Mouse (Mus musculus): ENCODE results near the gene Gnpnat1. TPM values are rescaled to one million over a fixed set of nuclear protein-coding genes. Genes with fewer than 3 reads are reported as not detected.

Gene Gnpnat1
- polyA plus RNA-seq, 1 experiment from 2014 or later: 49.7 TPM

DNA sequence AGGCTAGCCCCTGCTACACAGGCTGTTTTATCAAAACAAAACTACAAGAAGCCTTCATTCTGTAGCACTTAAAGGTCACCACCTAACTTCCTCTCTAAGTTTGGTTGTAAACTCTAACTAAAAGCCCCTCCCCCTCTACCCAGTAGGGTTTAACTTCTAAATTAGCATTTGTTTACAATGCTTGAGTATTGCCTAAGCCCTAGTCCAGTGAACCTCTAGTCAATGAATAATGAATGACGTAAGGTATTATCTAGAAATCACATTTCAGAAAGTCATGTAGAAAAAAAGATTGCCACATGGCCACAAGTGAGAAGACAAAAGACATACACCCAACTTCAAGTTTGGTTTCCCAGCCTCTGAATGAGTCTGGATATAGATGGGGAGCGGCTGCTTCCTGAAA lies 17.2 kb downstream of the Gnpnat1 start:
- Histone ChIP-seq H3K27ac (ENCODE audit: low read depth, low read length) (peak overlapping the region; percentile 65), H3K4me1 (replicated peaks; ENCODE audit: control insufficient read depth, insufficient read depth, low read length) (peaks cover 13% of the 10 kb centered on the region), H3K36me3 (ENCODE audit: control insufficient read depth, insufficient read depth, low read length) (peaks cover 2% of the 10 kb centered on the region; the same call in 1 of the 2 replicates), H3K4me2 (peak overlapping the region; percentile 84), H3K9me3 (ENCODE audit: control insufficient read depth, low read length) (no peaks in the 10 kb centered on the region), H3K9ac (ENCODE audit: low read depth, low read length) (peak overlapping the region; percentile 85; the same call in 1 of the 2 replicates), H3K4me3 (ENCODE audit: low read depth, low read length) (peak overlapping the region; percentile 83), H3K27me3 (replicated peaks; ENCODE audit: control insufficient read depth, insufficient read depth, low read length) (no peaks in the 10 kb centered on the region)
- no peak for ATAC-seq (replicated peaks; ENCODE audit: low FRiP score)
- DNase-seq (ENCODE audit: low spot score): no peak
- WGBS: 11% methylated on average over 2 of the region's 2 CpGs

GRCm38 (mm10) chr14:45385596-45385995 lies 19.1 kb downstream of the Gnpnat1 start:
- no peaks in the 10 kb centered on the region for H3K9me3 ChIP-seq (ENCODE audit: control insufficient read depth, low read length)
- WGBS: 88% methylated on average over 2 of the region's 2 CpGs
- peaks cover 2% of the 10 kb centered on the region; the same call in 1 of the 2 replicates for H3K36me3 ChIP-seq (ENCODE audit: control insufficient read depth, insufficient read depth, low read length)
- H3K27me3 ChIP-seq (replicated peaks; ENCODE audit: control insufficient read depth, insufficient read depth, low read length): no peaks in the 10 kb centered on the region
- H3K4me2 ChIP-seq: no peak overlapping the region
- no peak overlapping the region for H3K27ac ChIP-seq (ENCODE audit: low read depth, low read length)
- no peak overlapping the region for H3K9ac ChIP-seq (ENCODE audit: low read depth, low read length)
- H3K4me3 ChIP-seq (ENCODE audit: low read depth, low read length): no peak overlapping the region
- DNase-seq (ENCODE audit: low spot score) (no peak), ATAC-seq (replicated peaks; ENCODE audit: low FRiP score) (no peak)
- H3K4me1 ChIP-seq (replicated peaks; ENCODE audit: control insufficient read depth, insufficient read depth, low read length): peaks cover 13% of the 10 kb centered on the region

DNA sequence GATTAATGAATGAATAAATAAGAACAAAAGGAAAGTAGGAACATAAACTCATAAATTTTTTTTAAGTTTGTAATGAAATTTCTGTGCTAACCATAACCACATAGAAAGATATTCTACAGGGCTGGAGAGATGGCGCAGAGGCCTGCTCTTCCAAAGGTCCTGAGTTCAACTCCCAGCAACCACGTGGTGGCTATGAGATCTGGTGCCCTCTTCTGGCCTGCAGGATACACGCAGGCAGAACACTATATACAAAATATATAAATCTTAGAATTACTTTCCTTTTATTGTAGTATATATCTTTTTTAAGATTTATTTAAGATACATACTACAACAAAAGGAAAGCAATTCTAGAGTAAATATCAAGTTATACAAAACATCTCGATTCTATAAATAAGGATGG lies 21.8 kb downstream of the Gnpnat1 start:
- H3K4me1 ChIP-seq (replicated peaks; ENCODE audit: control insufficient read depth, insufficient read depth, low read length): peaks cover 13% of the 10 kb centered on the region
- H3K9me3 ChIP-seq (ENCODE audit: control insufficient read depth, low read length): no peaks in the 10 kb centered on the region
- H3K27ac ChIP-seq (ENCODE audit: low read depth, low read length): no peak overlapping the region
- ATAC-seq (replicated peaks; ENCODE audit: low FRiP score) (no peak), DNase-seq (ENCODE audit: low spot score) (no peak)
- no peak overlapping the region for H3K4me3 ChIP-seq (ENCODE audit: low read depth, low read length)
- no peaks in the 10 kb centered on the region for H3K27me3 ChIP-seq (replicated peaks; ENCODE audit: control insufficient read depth, insufficient read depth, low read length)
- H3K9ac ChIP-seq (ENCODE audit: low read depth, low read length): no peak overlapping the region
- H3K36me3 ChIP-seq (ENCODE audit: control insufficient read depth, insufficient read depth, low read length): peaks cover 9% of the 10 kb centered on the region; the same call in 1 of the 2 replicates
- 76% methylated on average over 4 of the region's 4 CpGs for WGBS
- H3K4me2 ChIP-seq: no peak overlapping the region

- 85% methylated on average over 6 of the region's 6 CpGs for WGBS
- Histone ChIP-seq H3K9me3 (ENCODE audit: control insufficient read depth, low read length) (no peaks in the 10 kb centered on the region), H3K9ac (ENCODE audit: low read depth, low read length) (no peak overlapping the region), H3K27ac (ENCODE audit: low read depth, low read length) (no peak overlapping the region), H3K4me2 (no peak overlapping the region), H3K36me3 (ENCODE audit: control insufficient read depth, insufficient read depth, low read length) (peaks cover 9% of the 10 kb centered on the region; the same call in 1 of the 2 replicates), H3K27me3 (replicated peaks; ENCODE audit: control insufficient read depth, insufficient read depth, low read length) (no peaks in the 10 kb centered on the region), H3K4me3 (ENCODE audit: low read depth, low read length) (no peak overlapping the region), H3K4me1 (replicated peaks; ENCODE audit: control insufficient read depth, insufficient read depth, low read length) (no peaks in the 10 kb centered on the region)
- ATAC-seq (replicated peaks; ENCODE audit: low FRiP score) (no peak), DNase-seq (ENCODE audit: low spot score) (no peak)
Measured at GRCm38 (mm10) chr14:45380756-45381155, 24.0 kb downstream of the Gnpnat1 start.

DNA sequence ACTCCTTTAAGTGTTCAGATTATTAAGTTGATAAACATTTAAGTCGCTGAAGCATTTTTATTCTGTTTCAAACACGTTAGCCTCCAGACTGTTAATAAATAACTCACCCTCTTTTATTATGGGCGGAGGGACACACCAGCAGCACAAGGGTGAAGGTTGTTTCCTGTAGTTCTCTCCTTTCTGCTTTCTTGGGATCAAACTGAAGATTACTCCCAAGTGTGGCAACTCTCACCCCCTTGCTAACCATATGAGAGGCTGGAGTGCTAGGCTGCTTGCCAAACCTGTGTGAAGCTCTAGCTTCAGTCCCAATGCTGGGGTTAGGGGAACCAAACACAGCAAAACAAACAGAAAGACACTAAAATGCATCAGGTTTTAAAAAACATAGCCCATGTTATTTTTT lies 25.9 kb downstream of the Gnpnat1 start:
- Histone ChIP-seq H3K9me3 (ENCODE audit: control insufficient read depth, low read length) (no peaks in the 10 kb centered on the region), H3K9ac (ENCODE audit: low read depth, low read length) (no peak overlapping the region), H3K27me3 (replicated peaks; ENCODE audit: control insufficient read depth, insufficient read depth, low read length) (no peaks in the 10 kb centered on the region), H3K27ac (ENCODE audit: low read depth, low read length) (no peak overlapping the region), H3K4me3 (ENCODE audit: low read depth, low read length) (no peak overlapping the region), H3K36me3 (ENCODE audit: control insufficient read depth, insufficient read depth, low read length) (peaks cover 9% of the 10 kb centered on the region; the same call in 1 of the 2 replicates), H3K4me1 (replicated peaks; ENCODE audit: control insufficient read depth, insufficient read depth, low read length) (no peaks in the 10 kb centered on the region), H3K4me2 (no peak overlapping the region)
- ATAC-seq (replicated peaks; ENCODE audit: low FRiP score) (no peak), DNase-seq (ENCODE audit: low spot score) (no peak)
- 86% methylated on average over 3 of the region's 3 CpGs for WGBS

DNA sequence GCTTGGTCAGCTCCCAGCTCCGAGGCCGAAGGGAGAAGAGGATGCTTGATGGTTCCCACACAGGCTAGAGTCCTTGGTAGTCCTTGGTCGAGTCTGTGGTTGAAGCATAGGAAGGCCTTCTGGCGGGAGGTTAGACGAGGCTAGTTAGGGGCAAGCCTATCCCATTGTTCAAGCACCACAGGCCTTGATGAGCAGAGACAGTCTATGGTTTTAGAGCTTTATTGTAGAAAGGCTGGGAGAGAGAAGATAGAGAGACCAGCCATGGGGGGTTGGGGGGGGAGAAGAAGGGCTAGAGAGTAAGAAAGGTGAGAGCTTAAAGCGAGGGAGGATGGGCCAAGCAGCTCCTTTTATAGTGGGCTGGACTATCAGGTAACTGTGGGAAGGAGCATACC lies 39.5 kb downstream of the Gnpnat1 start:
- no peak for ATAC-seq (replicated peaks; ENCODE audit: low FRiP score)
- WGBS: 86% methylated on average over 6 of the region's 6 CpGs
- Histone ChIP-seq H3K4me2 (no peak overlapping the region), H3K4me3 (ENCODE audit: low read depth, low read length) (no peak overlapping the region), H3K27me3 (replicated peaks; ENCODE audit: control insufficient read depth, insufficient read depth, low read length) (no peaks in the 10 kb centered on the region), H3K27ac (ENCODE audit: low read depth, low read length) (no peak overlapping the region), H3K9ac (ENCODE audit: low read depth, low read length) (no peak overlapping the region), H3K9me3 (ENCODE audit: control insufficient read depth, low read length) (peaks cover 5% of the 10 kb centered on the region; the same call in 1 of the 2 replicates), H3K36me3 (ENCODE audit: control insufficient read depth, insufficient read depth, low read length) (peaks cover 10% of the 10 kb centered on the region), H3K4me1 (replicated peaks; ENCODE audit: control insufficient read depth, insufficient read depth, low read length) (peaks cover 4% of the 10 kb centered on the region; the same call in 1 of the 2 replicates)
- no peak for DNase-seq (ENCODE audit: low spot score)

DNA sequence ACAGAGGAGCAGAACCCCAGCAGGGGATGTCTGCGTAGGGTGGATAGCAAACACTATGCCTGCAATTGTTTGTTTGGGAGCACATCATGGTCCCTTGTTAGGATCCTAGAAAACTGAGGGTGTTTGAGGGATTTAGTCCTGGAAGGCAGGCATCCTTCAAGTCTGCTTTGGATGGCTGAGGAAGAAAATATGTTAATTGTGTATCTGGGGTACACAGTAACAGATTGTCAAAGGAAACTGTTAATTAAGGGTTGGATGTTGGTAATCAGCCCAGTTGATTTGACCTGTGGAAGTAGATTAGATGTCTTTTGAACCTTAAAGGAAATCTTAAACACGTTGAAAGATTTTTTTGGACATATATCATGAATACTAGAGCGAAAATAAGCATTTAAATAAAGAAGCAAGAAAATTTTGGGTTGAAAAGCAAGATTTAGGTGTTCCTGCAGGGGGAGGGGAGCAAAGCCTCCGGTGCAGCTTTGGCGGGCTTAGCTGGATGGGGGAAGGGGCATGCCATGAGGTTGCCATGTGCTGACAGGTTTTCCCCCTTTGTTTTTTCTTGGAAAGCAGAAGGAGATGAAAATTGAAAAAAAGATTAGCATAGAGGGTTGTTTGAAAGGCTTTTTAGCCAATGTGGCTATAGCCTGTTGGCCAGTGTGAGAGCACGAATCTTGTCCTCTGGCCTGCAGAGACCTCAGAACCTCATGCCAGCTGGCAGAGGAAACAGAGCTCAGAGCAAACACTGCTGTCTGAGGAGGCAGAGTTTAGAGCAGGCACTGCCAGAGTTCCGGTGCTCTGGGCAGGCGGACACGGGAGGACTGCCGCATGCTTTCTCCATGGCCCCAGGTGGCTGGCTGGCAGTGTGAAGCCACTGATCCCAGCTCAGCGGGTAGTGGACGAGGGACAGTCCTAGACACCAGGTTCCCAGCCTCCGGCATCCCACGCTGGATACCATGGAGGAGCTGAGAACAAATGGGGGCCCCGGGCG lies 40.2 kb downstream of the Gnpnat1 start:
- peaks cover 2% of the 10 kb centered on the region; the same call in 1 of the 2 replicates for H3K9me3 ChIP-seq (ENCODE audit: control insufficient read depth, low read length)
- 86% methylated on average over 16 of the region's 16 CpGs for WGBS
- H3K4me2 ChIP-seq: no peak overlapping the region
- H3K27ac ChIP-seq (ENCODE audit: low read depth, low read length): no peak overlapping the region
- ATAC-seq (replicated peaks; ENCODE audit: low FRiP score) (no peak), DNase-seq (ENCODE audit: low spot score) (no peak)
- no peak overlapping the region for H3K9ac ChIP-seq (ENCODE audit: low read depth, low read length)
- H3K4me1 ChIP-seq (replicated peaks; ENCODE audit: control insufficient read depth, insufficient read depth, low read length): peaks cover 4% of the 10 kb centered on the region; the same call in 1 of the 2 replicates
- H3K36me3 ChIP-seq (ENCODE audit: control insufficient read depth, insufficient read depth, low read length): peaks cover 4% of the 10 kb centered on the region
- no peak overlapping the region for H3K4me3 ChIP-seq (ENCODE audit: low read depth, low read length)
- no peaks in the 10 kb centered on the region for H3K27me3 ChIP-seq (replicated peaks; ENCODE audit: control insufficient read depth, insufficient read depth, low read length)

DNA sequence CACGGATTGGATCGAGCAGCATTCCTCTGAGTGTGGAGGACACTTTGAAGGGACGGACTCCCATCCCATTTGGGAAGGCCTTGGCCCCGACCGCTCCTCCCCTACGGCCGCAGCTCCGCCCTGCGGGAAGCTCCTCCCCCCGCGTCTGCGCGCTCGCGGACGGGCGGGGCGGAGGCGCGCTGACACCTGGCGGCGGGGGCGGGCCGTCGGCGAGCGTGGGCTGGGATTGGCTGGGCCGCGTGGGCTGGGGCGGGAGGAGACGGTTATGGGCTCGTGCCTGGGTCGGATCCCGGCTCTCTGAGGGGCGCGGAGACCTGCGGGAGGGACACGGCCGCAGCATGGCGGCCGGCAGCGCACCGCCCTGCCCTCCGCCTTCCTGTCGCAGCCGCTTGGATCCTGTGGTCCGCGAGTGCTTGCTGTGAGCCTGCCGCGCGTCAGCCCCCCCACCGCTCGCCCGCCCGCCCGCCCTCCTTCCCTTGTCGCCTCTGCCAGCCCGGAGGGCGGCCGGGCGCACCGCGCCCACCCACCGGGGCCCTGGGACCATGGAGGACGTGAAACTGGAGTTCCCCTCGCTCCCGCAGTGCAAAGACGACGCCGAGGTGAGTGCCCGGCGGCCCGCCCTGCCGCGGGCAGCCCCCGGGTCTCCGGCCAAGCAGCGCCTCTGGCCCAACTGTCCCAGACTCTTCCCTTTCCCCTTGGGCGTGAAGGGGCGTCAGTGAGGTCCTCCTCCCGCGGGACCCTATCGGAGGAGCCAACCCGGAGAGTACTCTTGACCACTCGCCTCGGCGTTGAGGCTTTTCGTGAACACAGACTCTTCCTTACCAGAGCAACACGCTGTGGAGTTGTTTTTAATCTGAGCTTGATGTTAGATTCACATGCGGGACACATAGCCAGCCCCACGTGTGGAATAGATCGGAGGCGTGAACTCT lies 53.5 kb downstream of the Gnpnat1 start, which contains the start of gene Styx:
Styx (plus strand) TSS at position 163 of the 929 bp plus-strand sequence.
- H3K4me1 ChIP-seq (replicated peaks; ENCODE audit: control insufficient read depth, insufficient read depth, low read length): 0 out of 2 replicates have a peak, but pooled peaks cover 6% of the 10 kb centered on the region
- H3K9me3 ChIP-seq (ENCODE audit: control insufficient read depth, low read length): no peaks in the 10 kb centered on the region
- H3K27ac ChIP-seq (ENCODE audit: low read depth, low read length): peak within 1 kb of the TSS; percentile 68
- WGBS: under 1% methylated on average over 83 of the region's 93 CpGs
- H3K4me2 ChIP-seq: peak within 1 kb of the TSS; percentile 75
- peaks cover 14% of the 10 kb centered on the region; the same call in 1 of the 2 replicates for H3K36me3 ChIP-seq (ENCODE audit: control insufficient read depth, insufficient read depth, low read length)
- H3K4me3 ChIP-seq (ENCODE audit: low read depth, low read length): peak within 1 kb of the TSS; percentile 82
- DNase-seq (ENCODE audit: low spot score): peak; percentile 97
- H3K27me3 ChIP-seq (replicated peaks; ENCODE audit: control insufficient read depth, insufficient read depth, low read length): no peaks in the 10 kb centered on the region
- peak within 1 kb of the TSS; percentile 86 for H3K9ac ChIP-seq (ENCODE audit: low read depth, low read length)
- peak; percentile 96 for ATAC-seq (replicated peaks; ENCODE audit: low FRiP score)

Measured in liver, embryonic 11.5 days (tissue).